Mouse (Mus musculus) liver, adult 2 months (tissue): ENCODE measurements around the gene Zdhhc17. TPM values are rescaled to one million over a fixed set of nuclear protein-coding genes. Genes with fewer than 3 reads are reported as not detected.
A peak's percentile ranks its signal among the peaks of the same experiment; 100 is the strongest.

ENCODE experiments used
- DNase-seq: peaks from one replicate; pipeline ENCODE4 v3.0.0-alpha.2; 2011; ENCODE audit warnings: low read depth, low spot score; ENCODE audit errors: extremely low read depth
- H3K27ac ChIP-seq: fragments of 200-500 bp; replicated peaks from 2 replicates; pipeline ENCODE4 v1.5.1; 2012; ENCODE audit warnings: low read depth, mild to moderate bottlenecking, control low read depth, inconsistent platforms, low read length; ENCODE audit not compliant: insufficient read depth
- H3K27me3 ChIP-seq: fragments of 200-500 bp; 2 replicates; pipeline ENCODE4 v1.6.1; 2012; ENCODE audit warnings: mild to moderate bottlenecking, moderate library complexity, low read length, inconsistent platforms; ENCODE audit not compliant: control insufficient read depth, insufficient read depth
- H3K36me3 ChIP-seq: fragments of 200-500 bp; 2 replicates; pipeline ENCODE4 v1.6.1; 2012; ENCODE audit warnings: low read length, inconsistent platforms; ENCODE audit not compliant: control insufficient read depth, insufficient read depth
- H3K4me1 ChIP-seq: fragments of 200-500 bp; 2 replicates; pipeline ENCODE4 v1.6.1; 2011; ENCODE audit warnings: low read length; ENCODE audit not compliant: control insufficient read depth, insufficient read depth
- H3K4me3 ChIP-seq: fragments of 200-500 bp; 2 replicates; pipeline ENCODE4 v1.5.1; 2011; ENCODE audit warnings: low read depth, mild to moderate bottlenecking, control low read depth, low read length, moderate library complexity; ENCODE audit not compliant: insufficient read depth
- H3K79me2 ChIP-seq: fragments of 200-500 bp; 2 replicates; pipeline ENCODE4 v1.6.1; 2012; ENCODE audit warnings: inconsistent platforms, mild to moderate bottlenecking, low read length, moderate library complexity; ENCODE audit not compliant: control insufficient read depth, insufficient read depth
- H3K9ac ChIP-seq: fragments of 200-500 bp; 2 replicates; pipeline ENCODE4 v1.6.1; 2012; ENCODE audit warnings: low read depth, mild to moderate bottlenecking, control low read depth, inconsistent platforms, low read length
- CTCF ChIP-seq: fragments of 200-500 bp; IDR thresholded peaks from 2 replicates; pipeline ENCODE4 v1.5.1; 2011; ENCODE audit warnings: low read depth, low read length, control low read depth
- POLR2A ChIP-seq: fragments of 200-500 bp; IDR thresholded peaks from 2 replicates; pipeline ENCODE4 v1.6.1; 2011; ENCODE audit warnings: low read length, control low read depth; ENCODE audit not compliant: insufficient read depth; ENCODE audit errors: extremely low read depth
- WGBS: fragments of 180-500 bp; shearing (Covaris S2); methylation state at CpG from one replicate; pipeline ENCODE4 v1.1.7; 2018; 5-methylcytosine and 5-hydroxymethylcytosine counted together
- polyA plus RNA-seq: library from polyadenylated mRNA; depleted of rRNA; stranded (reverse); fragments of >200 nt; gene quantifications from 2 replicates; pipeline ENCODE4 v1.2.3, GENCODE M21; 2012
- total RNA-seq: library from RNA; depleted of rRNA; stranded (reverse); fragments of >200 nt; gene quantifications from 2 replicates; pipeline ENCODE4 v1.2.3, GENCODE M21; 2014

Zdhhc17 gene
- total and polyA plus RNA-seq, 2 experiments, result 6.3 to 17.7 TPM

GRCm38 (mm10) chr10:111040078-111040656 is 30.2 kb upstream of the Zdhhc17 start:
- Histone ChIP-seq H3K36me3 (no peaks in the 10 kb centered on the region), H3K27ac (no peak overlapping the region), H3K27me3 (no peaks in the 10 kb centered on the region), H3K4me3 (no peak overlapping the region), H3K9ac (no peak overlapping the region), H3K79me2 (no peaks in the 10 kb centered on the region), H3K4me1 (no peaks in the 10 kb centered on the region)
- WGBS, result 83% methylated on average over 7 of the region's 7 CpGs
- DNase-seq, result no peak
- TF ChIP-seq CTCF (no peak), POLR2A (no peak)

GRCm38 (mm10) chr10:111036851-111037250 is 26.9 kb upstream of the Zdhhc17 start:
- WGBS, result 87% methylated on average over 1 of the region's 1 CpGs
- DNase-seq, result no peak
- H3K4me3 ChIP-seq, result no peak overlapping the region

GRCm38 (mm10) chr10:111035134-111035533 is 25.2 kb upstream of the Zdhhc17 start:
- Histone ChIP-seq H3K4me1 (no peaks in the 10 kb centered on the region), H3K27ac (no peak overlapping the region), H3K36me3 (no peaks in the 10 kb centered on the region), H3K4me3 (no peak overlapping the region), H3K79me2 (no peaks in the 10 kb centered on the region), H3K27me3 (no peaks in the 10 kb centered on the region), H3K9ac (no peak overlapping the region)
- no peak for DNase-seq
- TF ChIP-seq CTCF (no peak), POLR2A (no peak)
- 82% methylated on average over 1 of the region's 1 CpGs for WGBS

More at GRCm38 (mm10) chr10:111036851-111037250, 26.9 kb upstream of the Zdhhc17 start:
- H3K79me2 ChIP-seq, result no peaks in the 10 kb centered on the region
- H3K9ac ChIP-seq, result no peak overlapping the region
- H3K4me1 ChIP-seq, result no peaks in the 10 kb centered on the region
- no peak for TF ChIP-seq CTCF
- no peak for TF ChIP-seq POLR2A
- H3K27me3 ChIP-seq, result no peaks in the 10 kb centered on the region
- no peak overlapping the region for H3K27ac ChIP-seq
- no peaks in the 10 kb centered on the region for H3K36me3 ChIP-seq

- H3K4me1 ChIP-seq, result no peaks in the 10 kb centered on the region
- H3K9ac ChIP-seq, result peak overlapping the region; percentile 8; the same call in 1 of the 2 replicates
- no peaks in the 10 kb centered on the region for H3K36me3 ChIP-seq
- no peaks in the 10 kb centered on the region for H3K79me2 ChIP-seq
- DNase-seq, result no peak
- peak overlapping the region; percentile 28; the same call in 1 of the 2 replicates for H3K4me3 ChIP-seq
- 38% methylated on average over 20 of the region's 20 CpGs for WGBS
- H3K27ac ChIP-seq, result no peak overlapping the region
- H3K27me3 ChIP-seq, result no peaks in the 10 kb centered on the region
- TF ChIP-seq POLR2A (no peak), CTCF (no peak)
Measured at GRCm38 (mm10) chr10:111031511-111032365, 21.8 kb upstream of the Zdhhc17 start.

- DNase-seq, result no peak
- H3K4me1 ChIP-seq, result no peaks in the 10 kb centered on the region
- 95% methylated on average over 2 of the region's 2 CpGs for WGBS
- TF ChIP-seq CTCF (no peak), POLR2A (no peak)
- no peaks in the 10 kb centered on the region for H3K27me3 ChIP-seq
- H3K36me3 ChIP-seq, result no peaks in the 10 kb centered on the region
- no peak overlapping the region for H3K9ac ChIP-seq
- H3K79me2 ChIP-seq, result no peaks in the 10 kb centered on the region
- no peak overlapping the region for H3K4me3 ChIP-seq
- no peak overlapping the region for H3K27ac ChIP-seq
Measured at GRCm38 (mm10) chr10:111030845-111031244, 20.9 kb upstream of the Zdhhc17 start.

- H3K4me1 ChIP-seq, result no peaks in the 10 kb centered on the region
- H3K27me3 ChIP-seq, result no peaks in the 10 kb centered on the region
- H3K27ac ChIP-seq, result no peak overlapping the region
- 87% methylated on average over 6 of the region's 6 CpGs for WGBS
- H3K36me3 ChIP-seq, result no peaks in the 10 kb centered on the region
- no peak overlapping the region for H3K9ac ChIP-seq
- H3K79me2 ChIP-seq, result no peaks in the 10 kb centered on the region
- H3K4me3 ChIP-seq, result no peak overlapping the region
- TF ChIP-seq CTCF (no peak), POLR2A (no peak)
- no peak for DNase-seq
Measured at GRCm38 (mm10) chr10:111026106-111026505, 16.2 kb upstream of the Zdhhc17 start.
